Mouse (Mus musculus) CH12.LX (cell line): Measurements from ENCODE around the gene Pdcd10. TPM values are rescaled to one million over a fixed set of nuclear protein-coding genes. Genes with fewer than 3 reads are reported as not detected.

ENCODE experiments used
- DNase-seq: peaks from one replicate; pipeline ENCODE4 v3.0.0-alpha.2; 2013; ENCODE audit errors: extremely low read depth
- H3K27ac ChIP-seq: 2 replicates; pipeline ENCODE4 v1.5.1; 2012; ENCODE audit warnings: low read depth, mild to moderate bottlenecking, control low read depth, moderate library complexity; ENCODE audit not compliant: insufficient read depth
- H3K27me3 ChIP-seq: replicated peaks from 2 replicates; pipeline ENCODE3; 2012; ENCODE audit warnings: inconsistent platforms
- H3K36me3 ChIP-seq, 2 experiments: replicated peaks in 1 of 2; 2 replicates each; pipeline versions ENCODE3 to v1.6.1; 2012; ENCODE audit warnings: inconsistent platforms in 1 of 2, low read length in 1 of 2, mild to moderate bottlenecking in 1 of 2, mixed read lengths in 1 of 2, moderate library complexity in 1 of 2; ENCODE audit not compliant: control insufficient read depth in 1 of 2, insufficient read depth in 1 of 2
- H3K4me1 ChIP-seq, 2 experiments: 2 replicates each; pipeline ENCODE4 v1.6.1; 2012; ENCODE audit warnings: inconsistent platforms in 1 of 2, moderate library complexity in 1 of 2; ENCODE audit not compliant: insufficient read depth in 2 of 2, control insufficient read depth in 1 of 2
- H3K4me2 ChIP-seq: 2 replicates; pipeline ENCODE4 v1.6.1; 2012; ENCODE audit warnings: low read depth, mild to moderate bottlenecking, control low read depth; ENCODE audit not compliant: poor library complexity, insufficient read depth, severe bottlenecking
- H3K4me3 ChIP-seq, 3 experiments: fragments of 150-350 bp in 1 of 3; sonication (generic) in 1 of 3; replicated peaks in 1 of 3; 2 replicates each; pipeline versions ENCODE3 to v1.5.1; 2011 to 2012; ENCODE audit warnings: low read depth in 2 of 3, low read length in 2 of 3, mild to moderate bottlenecking in 2 of 3, moderate library complexity in 2 of 3, control low read depth in 1 of 3, improper control_type of control experiment in 1 of 3, inconsistent platforms in 1 of 3, mixed read lengths in 1 of 3; ENCODE audit not compliant: poor library complexity in 1 of 3
- H3K79me2 ChIP-seq: replicated peaks from 2 replicates; pipeline ENCODE4 v1.6.1; 2012; ENCODE audit warnings: mild to moderate bottlenecking, moderate library complexity; ENCODE audit not compliant: control insufficient read depth, poor library complexity, insufficient read depth, severe bottlenecking; ENCODE audit errors: extremely low read depth
- H3K9ac ChIP-seq: 2 replicates; pipeline ENCODE4 v1.6.1; 2012; ENCODE audit warnings: low read depth, mild to moderate bottlenecking, control low read depth, moderate library complexity; ENCODE audit not compliant: insufficient read depth
- H3K9me3 ChIP-seq: replicated peaks from 2 replicates; pipeline ENCODE3; 2012; ENCODE audit warnings: low read length, inconsistent platforms, mixed read lengths
- BHLHE40 ChIP-seq: IDR thresholded peaks from 2 replicates; pipeline ENCODE4 v1.6.1; 2011; ENCODE audit warnings: mild to moderate bottlenecking, low read depth, low read length, improper control_type of control experiment
- CTCF ChIP-seq, 2 experiments: IDR thresholded peaks in 1 of 2; conservative IDR thresholded peaks in 1 of 2; 2 replicates each; pipeline ENCODE4 v1.5.1; 2011 to 2012; ENCODE audit warnings: low read depth in 2 of 2, low read length in 2 of 2, improper control_type of control experiment in 1 of 2, inconsistent platforms in 1 of 2, mild to moderate bottlenecking in 1 of 2, moderate library complexity in 1 of 2
- E2F4 ChIP-seq: IDR thresholded peaks from 2 replicates; pipeline ENCODE4 v1.6.1; 2011; ENCODE audit warnings: low read depth, low read length, improper control_type of control experiment; ENCODE audit not compliant: insufficient replicate concordance
- EP300 ChIP-seq: IDR thresholded peaks from 2 replicates; pipeline ENCODE4 v1.6.1; 2011; ENCODE audit warnings: low read length, improper control_type of control experiment
- GABPA ChIP-seq: IDR thresholded peaks from 2 replicates; pipeline ENCODE4 v1.6.1; 2012; ENCODE audit warnings: low read depth, low read length, improper control_type of control experiment, inconsistent platforms; ENCODE audit not compliant: insufficient replicate concordance
- HCFC1 ChIP-seq: IDR thresholded peaks from 2 replicates; pipeline ENCODE4 v1.6.1; 2012; ENCODE audit warnings: low read depth, mild to moderate bottlenecking, inconsistent platforms, low read length, improper control_type of control experiment
- JUN ChIP-seq: IDR thresholded peaks from 2 replicates; pipeline ENCODE4 v1.6.1; 2011; ENCODE audit warnings: low read depth, mild to moderate bottlenecking, low read length, improper control_type of control experiment, moderate library complexity; ENCODE audit not compliant: insufficient read depth
- MAFK ChIP-seq: IDR thresholded peaks from 2 replicates; pipeline ENCODE4 v1.6.1; 2011; ENCODE audit warnings: low read length, improper control_type of control experiment; ENCODE audit not compliant: insufficient replicate concordance
- MAX ChIP-seq: IDR thresholded peaks from 2 replicates; pipeline ENCODE4 v1.6.1; 2011; ENCODE audit warnings: low read length, improper control_type of control experiment
- MAZ ChIP-seq: IDR thresholded peaks from 2 replicates; pipeline ENCODE4 v1.6.1; 2012; ENCODE audit warnings: low read depth, mild to moderate bottlenecking, inconsistent platforms, low read length, improper control_type of control experiment, moderate library complexity
- NELFE ChIP-seq: IDR thresholded peaks from 2 replicates; pipeline ENCODE4 v1.6.1; 2011; ENCODE audit warnings: low read depth, low read length, improper control_type of control experiment
- RAD21 ChIP-seq: IDR thresholded peaks from 2 replicates; pipeline ENCODE4 v1.6.1; 2011; ENCODE audit warnings: low read depth, mild to moderate bottlenecking, low read length, improper control_type of control experiment, moderate library complexity
- SMC3 ChIP-seq: IDR thresholded peaks from 2 replicates; pipeline ENCODE4 v1.6.1; 2011; ENCODE audit warnings: low read depth, low read length, improper control_type of control experiment
- TCF12 ChIP-seq: IDR thresholded peaks from 2 replicates; pipeline ENCODE4 v1.6.1; 2014; ENCODE audit warnings: low read depth, mild to moderate bottlenecking, inconsistent platforms, low read length, improper control_type of control experiment
- USF1 ChIP-seq: IDR thresholded peaks from 2 replicates; pipeline ENCODE4 v1.6.1; 2014; ENCODE audit warnings: low read depth, mild to moderate bottlenecking, inconsistent platforms, low read length, improper control_type of control experiment
- ZKSCAN1 ChIP-seq: IDR thresholded peaks from 2 replicates; pipeline ENCODE4 v1.6.1; 2012; ENCODE audit warnings: low read depth, inconsistent platforms, low read length, improper control_type of control experiment, borderline replicate concordance
- dilution Hi-C: fragments of 300-500 bp; cut with MboI; formaldehyde crosslinking; loops from 2 replicates; pipeline ENCODE4 v1.14.3; 2020; ENCODE audit warnings: low sequenced_read_pairs; ENCODE audit not compliant: extremely low pct_unique_long_range_greater_than_20kb, extremely low pct_ligation_motif_present
- in situ Hi-C: fragments of 300-500 bp; cut with MboI; formaldehyde crosslinking; loops from 3 replicates; pipeline ENCODE4 v1.14.3; 2019; ENCODE audit warnings: low sequenced_read_pairs, low pct_ligation_motif_present, low pct_unique_long_range_greater_than_20kb, mixed read lengths
- polyA plus RNA-seq: library from polyadenylated mRNA; unstranded; fragments of >175 nt; gene quantifications from 2 replicates; pipeline ENCODE4 v1.2.1, GENCODE M21; 2012; ENCODE audit warnings: low read depth; ENCODE audit not compliant: insufficient read length
- total RNA-seq, 2 experiments: library from RNA; depleted of rRNA; stranded (reverse); fragments of 300-350 nt in 1 of 2; fragments of >200 nt in 1 of 2; gene quantifications; 2 replicates each; pipeline ENCODE4 v1.2.3; 2012 to 2014

Gene Pdcd10
- total and polyA plus RNA-seq, 3 experiments = 37.1 to 142 (median 73.6) TPM

DNA sequence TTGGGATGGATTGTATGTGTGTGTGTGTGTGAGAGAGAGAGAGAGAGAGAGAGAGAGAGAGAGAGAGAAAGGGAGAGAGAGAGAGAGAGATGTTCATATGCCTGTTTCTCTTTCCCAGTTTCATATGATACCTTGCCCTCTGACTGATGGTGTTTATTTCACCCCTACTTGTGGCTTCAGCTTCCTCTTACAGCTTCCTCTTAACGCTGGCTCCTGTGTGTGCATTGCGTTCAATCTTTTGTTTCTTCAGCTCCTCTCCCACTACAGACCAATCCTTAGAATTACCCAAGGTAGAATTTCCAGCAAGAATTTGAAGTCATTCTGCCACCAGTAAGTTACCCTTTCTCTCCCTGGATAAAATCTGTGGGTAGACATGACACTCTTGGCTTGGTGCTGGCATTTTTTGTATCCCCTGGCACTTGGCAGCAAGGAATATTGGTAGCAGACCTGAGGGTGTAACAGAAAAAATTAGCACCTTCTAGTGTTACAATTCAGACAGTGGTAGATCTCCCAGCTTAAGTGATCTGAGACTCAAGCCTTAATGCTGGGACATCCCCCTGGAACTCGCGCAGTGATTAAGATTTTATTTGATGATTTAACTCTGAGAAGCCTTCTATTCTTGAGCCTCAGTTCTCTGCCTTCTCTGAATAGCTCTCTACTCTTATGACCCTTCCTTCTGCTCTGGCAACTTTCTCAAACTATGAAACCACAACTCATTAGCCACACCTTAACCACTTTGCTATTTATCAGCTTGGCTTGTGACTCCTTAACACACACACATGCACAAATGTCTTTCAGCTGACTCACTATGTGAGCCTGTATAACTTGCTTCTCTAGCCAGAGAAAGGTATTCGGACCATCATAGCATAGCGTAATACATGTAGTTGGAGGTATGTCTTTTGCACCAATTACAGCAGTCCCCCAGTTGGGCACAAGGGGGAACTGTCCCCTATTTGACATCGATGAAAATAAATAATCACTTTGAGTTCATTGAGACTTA is 57.4 kb downstream of the Pdcd10 start:
- Histone ChIP-seq H3K27me3 (no peaks in the 10 kb centered on the region), H3K4me3 (no peak overlapping the region), H3K4me2 (peak overlapping the region; percentile 84), H3K4me1 (peaks cover 6 to 17% of the 10 kb centered on the region in 2 experiments), H3K36me3 (no peaks in the 10 kb centered on the region), H3K27ac (no peak overlapping the region), H3K9ac (no peak overlapping the region), H3K9me3 (no peaks in the 10 kb centered on the region), H3K79me2 (no peaks in the 10 kb centered on the region)
- peak; percentile 53 for DNase-seq
- dilution Hi-C loops (no loop called here), in situ Hi-C loops (no loop called here)
- TF ChIP-seq RAD21 (peak; percentile 1), SMC3 (peak; percentile 17; the same call in 1 of the 2 replicates), TCF12 (no peak), E2F4 (no peak), MAZ (no peak), BHLHE40 (no peak), MAFK (no peak), HCFC1 (no peak), JUN (no peak), ZKSCAN1 (no peak), MAX (no peak), CTCF (conservative IDR thresholded peaks at IDR 0.05 in 1 of 2, IDR thresholded peaks at IDR 0.05 in 1 of 2; ENCODE audit: low read depth in 2 of 2, low read length in 2 of 2) (peak in 1 of 2 experiments; percentile 38; a peak in 2 of 4 replicates), USF1 (no peak), EP300 (peak; percentile 49)

GRCm38 (mm10) chr3:75492913-75493312 is 63.7 kb downstream of the Pdcd10 start:
- H3K27me3 ChIP-seq = no peaks in the 10 kb centered on the region
- no peak overlapping the region for H3K4me3 ChIP-seq
- dilution Hi-C loops (no loop called here), in situ Hi-C loops (no loop called here)
- H3K4me2 ChIP-seq = no peak overlapping the region; the same call in 1 of the 2 replicates
- no peak overlapping the region for H3K27ac ChIP-seq
- no peaks in the 10 kb centered on the region for H3K4me1 ChIP-seq
- H3K79me2 ChIP-seq = no peaks in the 10 kb centered on the region
- H3K36me3 ChIP-seq = no peaks in the 10 kb centered on the region
- no peaks in the 10 kb centered on the region for H3K9me3 ChIP-seq
- no peak overlapping the region for H3K9ac ChIP-seq
- TF ChIP-seq RAD21 = no peak
- TF ChIP-seq GABPA = no peak
- no peak for TF ChIP-seq NELFE
- DNase-seq = no peak
